Mouse (Mus musculus): ENCODE measurements at regions not wholly inside any gene's neighbourhood (a gene's known extent, or its start where the extent isn't known, plus 50 kb on each side); places are given as distances from the start of the nearest gene placed in this dataset.

GRCm38 (mm10) chr5:119575124-119575523, 95.3 kb upstream of the Tbx3 start:
- no peak for DNase-seq (ENCODE audit: low spot score)

GRCm38 (mm10) chr5:119579288-119579687, 91.2 kb upstream of the Tbx3 start:
- no peak for DNase-seq (ENCODE audit: low spot score)

GRCm38 (mm10) chr5:119579806-119580205, 90.7 kb upstream of the Tbx3 start:
- no peak for DNase-seq (ENCODE audit: low spot score)

GRCm38 (mm10) chr5:119580395-119580794, 90.1 kb upstream of the Tbx3 start:
- DNase-seq (ENCODE audit: low spot score), result no peak

GRCm38 (mm10) chr5:119580798-119581197, 89.7 kb upstream of the Tbx3 start:
- DNase-seq (ENCODE audit: low spot score), result no peak

DNA sequence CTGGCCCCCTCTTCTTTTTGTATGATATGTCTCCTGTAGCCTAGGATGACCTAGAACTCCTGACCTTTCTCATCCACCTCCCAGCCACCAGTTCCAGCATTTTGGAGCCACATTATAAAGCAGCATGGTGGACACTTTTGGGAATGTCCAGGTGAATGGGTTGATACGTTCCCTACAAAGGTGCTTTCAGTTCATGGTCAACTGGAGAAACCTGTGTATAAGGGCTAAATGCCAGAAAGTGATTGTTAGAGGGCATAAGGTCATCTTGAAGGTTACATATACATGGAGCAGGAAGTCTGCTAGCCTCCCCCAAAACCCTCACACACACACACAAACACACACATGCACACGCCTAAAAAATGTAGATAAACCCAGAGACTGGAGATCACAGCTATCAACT, 86.1 kb upstream of the Tbx3 start:
- no peak for DNase-seq (ENCODE audit: low spot score)

DNA sequence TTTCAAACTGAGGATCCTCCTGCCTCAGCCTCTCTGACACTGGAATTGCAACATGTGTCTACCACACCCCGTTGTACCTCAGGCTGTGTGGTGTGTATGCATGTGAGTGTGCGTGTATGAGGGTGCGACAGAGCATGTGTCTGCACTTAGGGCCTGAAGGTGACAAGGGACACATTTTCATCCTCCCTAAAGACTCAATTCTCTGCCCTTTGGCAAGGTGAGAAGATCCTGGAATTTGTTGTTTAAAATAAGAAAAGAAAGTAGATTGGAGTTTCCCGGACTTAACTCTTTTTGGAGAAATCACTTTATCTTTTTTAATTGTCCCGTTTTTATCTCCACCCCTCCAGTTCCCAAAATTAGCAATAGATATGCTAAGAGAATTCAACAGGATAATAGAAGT, 85.6 kb upstream of the Tbx3 start:
- DNase-seq (ENCODE audit: low spot score), result no peak

- DNase-seq (ENCODE audit: low spot score), result no peak
These were observed 83.9 kb upstream of the Tbx3 start for GRCm38 (mm10) chr5:119586391-119587058.

- DNase-seq (ENCODE audit: low spot score), result no peak
These were observed 83.1 kb upstream of the Tbx3 start for GRCm38 (mm10) chr5:119587239-119587811.

DNA sequence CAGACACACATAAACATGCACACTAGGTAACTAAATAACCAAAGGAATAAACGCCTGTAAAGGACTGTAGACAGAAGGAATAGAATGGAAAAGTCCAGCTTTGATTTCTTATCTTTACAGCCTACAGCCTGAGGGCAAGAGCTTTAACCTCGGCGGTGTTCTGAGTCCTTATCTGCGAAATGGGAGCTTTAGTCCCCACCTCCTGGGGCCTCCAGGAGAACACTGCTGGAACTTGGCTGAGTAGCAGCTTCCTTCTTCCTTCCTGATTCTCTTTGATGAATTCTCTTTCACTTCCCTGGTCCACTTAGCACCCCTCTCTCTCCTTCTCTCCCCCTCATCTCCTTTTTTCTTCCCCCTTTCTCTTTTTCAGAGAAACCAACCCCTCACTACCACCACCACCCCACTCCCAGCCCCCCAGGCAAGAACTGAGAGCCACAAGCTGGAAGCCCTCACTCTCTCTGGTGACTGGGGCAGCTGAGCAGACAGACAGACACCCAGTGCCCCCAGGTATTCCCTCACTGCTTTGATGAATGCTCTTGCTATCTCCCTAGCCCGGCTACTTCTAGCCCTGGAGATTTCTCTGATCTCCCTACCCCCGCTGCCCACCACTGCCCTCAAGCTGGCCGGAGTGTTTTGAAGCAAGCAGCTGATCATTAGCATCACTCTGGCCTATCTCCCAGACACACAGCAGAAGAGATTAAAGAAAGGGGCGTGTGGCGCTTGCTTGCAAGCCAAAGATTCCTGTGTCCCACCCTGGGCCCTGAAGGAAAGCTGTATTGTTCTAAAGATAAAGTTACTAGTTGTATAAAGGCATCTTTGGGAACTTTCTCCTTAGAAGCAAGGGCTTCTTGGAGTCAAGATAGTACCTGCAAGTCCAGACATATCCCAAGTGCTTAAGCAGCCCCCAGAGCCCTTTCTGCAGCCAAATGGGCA, 81.9 kb upstream of the Tbx3 start:
- DNase-seq (ENCODE audit: low spot score), result no peak

DNA sequence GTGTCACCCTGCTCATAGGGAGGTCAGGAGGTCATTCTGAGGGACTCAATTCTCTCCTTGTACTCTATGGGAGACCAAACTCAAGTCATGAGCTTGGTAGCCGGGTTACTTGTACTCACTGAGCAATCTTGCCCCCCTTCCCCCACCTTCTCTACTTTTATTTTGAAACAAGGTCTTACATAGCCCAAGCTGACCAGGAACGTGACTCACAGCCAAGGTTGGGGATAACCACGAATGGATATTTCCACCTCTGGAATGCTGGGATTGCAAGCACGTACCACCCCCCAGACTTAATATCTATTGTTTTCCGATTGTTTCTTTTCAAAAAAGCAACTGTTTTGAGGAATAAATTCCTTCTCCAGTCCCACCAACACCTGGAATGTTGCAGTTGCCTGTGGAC, 79.2 kb upstream of the Tbx3 start:
- DNase-seq (ENCODE audit: low spot score), result no peak

- DNase-seq (ENCODE audit: low spot score), result no peak
These were observed 77.6 kb upstream of the Tbx3 start for GRCm38 (mm10) chr5:119592891-119593290.

- no peak for DNase-seq (ENCODE audit: low spot score)
These were observed 75.9 kb upstream of the Tbx3 start for GRCm38 (mm10) chr5:119594541-119594940.

DNA sequence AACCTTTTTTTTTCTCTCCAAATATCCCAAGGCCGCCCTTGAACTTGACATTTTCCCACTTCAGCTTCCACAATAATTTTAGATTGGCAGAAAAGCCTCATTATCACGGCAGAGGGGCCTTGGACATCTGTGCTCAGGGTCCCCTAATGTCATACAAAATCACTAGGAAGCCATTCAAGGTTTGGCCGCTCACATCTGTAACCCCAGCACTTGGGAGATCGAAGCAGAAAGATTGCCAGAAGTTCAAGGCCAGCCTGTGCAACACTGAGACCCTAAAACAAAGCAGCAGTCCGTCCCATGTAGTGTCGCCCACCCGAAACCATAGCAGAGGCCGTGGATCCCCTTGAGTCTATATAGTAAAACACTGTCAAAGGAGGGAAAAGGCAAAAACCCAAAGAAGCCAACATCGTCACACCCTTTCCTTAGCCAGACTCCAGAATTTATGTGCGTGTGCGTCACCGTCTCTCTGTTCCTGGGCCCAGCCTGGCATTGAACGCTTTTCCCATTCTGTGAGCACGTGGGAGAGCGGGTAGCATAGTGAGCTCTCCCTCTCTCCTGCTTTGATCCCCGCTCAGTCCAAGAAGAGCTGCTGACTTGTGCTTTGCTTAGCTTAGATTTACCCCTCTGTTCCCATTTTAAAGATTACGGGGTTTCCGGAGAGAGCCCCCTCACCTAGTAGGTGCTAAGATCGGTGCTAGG, 74.0 kb upstream of the Tbx3 start:
- DNase-seq (ENCODE audit: low spot score), result no peak

DNA sequence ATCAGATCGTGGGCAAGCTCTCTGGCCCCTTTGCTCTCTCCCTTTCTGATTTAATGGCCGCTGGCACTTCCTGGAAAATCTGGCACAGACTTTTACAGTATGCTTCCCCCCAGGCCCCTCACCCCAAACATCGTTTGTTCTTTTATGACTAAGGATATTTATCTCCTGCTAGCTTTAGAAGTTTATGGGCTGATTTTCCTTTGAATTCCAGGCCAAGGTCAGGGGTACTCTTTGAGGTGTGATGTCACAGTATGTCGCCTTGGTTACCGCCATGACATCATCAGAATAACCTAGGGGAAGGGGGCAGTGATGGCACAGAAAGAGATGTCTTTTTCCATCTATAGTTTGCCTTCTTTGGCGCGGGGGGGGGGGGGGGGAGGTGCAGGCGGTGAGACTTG, 73.5 kb upstream of the Tbx3 start:
- DNase-seq (ENCODE audit: low spot score), result no peak

DNA sequence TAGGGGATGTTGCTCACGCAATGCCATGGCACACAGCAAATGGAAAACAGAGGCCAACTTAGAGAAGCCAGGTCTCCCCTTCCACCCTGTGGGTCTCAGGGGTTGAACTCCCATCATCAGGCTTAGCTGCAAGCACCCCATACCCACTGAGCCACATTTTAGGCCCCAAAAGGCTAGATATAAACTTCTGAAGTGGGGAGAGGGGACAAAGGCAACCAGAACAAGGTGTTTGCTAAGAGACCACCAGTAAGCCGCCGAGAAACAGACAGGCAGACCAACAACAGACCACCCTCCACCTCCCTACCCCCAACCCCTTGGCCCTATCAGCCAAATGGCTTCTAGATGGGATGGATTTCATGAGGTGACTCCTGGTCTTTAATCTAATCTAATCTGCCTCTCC, 72.9 kb upstream of the Tbx3 start:
- DNase-seq (ENCODE audit: low spot score), result no peak

DNA sequence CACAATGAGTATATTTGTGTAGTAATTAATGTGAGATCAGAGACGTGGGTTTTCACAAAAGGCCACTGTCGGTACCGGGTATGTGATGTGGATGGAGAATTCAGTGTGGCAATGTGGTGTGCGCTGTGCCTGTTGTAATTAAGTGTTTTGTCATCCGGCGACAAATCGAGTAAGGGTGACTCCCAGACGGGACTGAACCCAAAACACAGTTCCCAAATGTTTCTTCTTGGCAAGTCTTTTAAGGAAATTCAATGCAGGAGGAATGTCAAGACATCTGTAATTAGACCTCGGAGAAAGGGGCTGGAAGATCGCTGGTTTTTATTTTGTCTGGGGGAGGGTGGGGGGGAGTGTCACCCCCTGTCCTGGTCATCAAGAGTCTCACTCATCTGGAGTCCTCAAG, 72.3 kb upstream of the Tbx3 start:
- DNase-seq (ENCODE audit: low spot score), result no peak

DNA sequence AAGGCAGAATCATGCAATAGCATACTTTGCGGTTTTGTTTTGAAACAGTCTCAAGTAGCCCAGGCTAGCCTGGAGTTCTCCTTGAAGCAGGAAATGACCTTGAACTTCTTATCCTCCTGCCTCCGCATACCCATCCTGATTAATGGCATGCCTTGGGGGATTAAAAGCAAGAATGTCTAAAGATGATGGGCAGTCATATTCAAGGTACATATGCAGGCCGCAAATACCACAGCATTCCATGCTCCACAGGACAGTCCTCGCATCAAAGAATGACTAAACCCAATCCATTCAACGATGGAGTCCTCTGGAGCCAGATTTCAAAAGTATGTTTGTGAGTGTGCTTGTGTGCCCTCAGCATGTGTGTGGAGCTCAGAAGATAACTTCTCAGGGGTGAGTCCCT, 69.1 kb upstream of the Tbx3 start:
- DNase-seq (ENCODE audit: low spot score), result no peak

- DNase-seq (ENCODE audit: low spot score), result no peak
These were observed 68.5 kb upstream of the Tbx3 start for GRCm38 (mm10) chr5:119602001-119602400.

DNA sequence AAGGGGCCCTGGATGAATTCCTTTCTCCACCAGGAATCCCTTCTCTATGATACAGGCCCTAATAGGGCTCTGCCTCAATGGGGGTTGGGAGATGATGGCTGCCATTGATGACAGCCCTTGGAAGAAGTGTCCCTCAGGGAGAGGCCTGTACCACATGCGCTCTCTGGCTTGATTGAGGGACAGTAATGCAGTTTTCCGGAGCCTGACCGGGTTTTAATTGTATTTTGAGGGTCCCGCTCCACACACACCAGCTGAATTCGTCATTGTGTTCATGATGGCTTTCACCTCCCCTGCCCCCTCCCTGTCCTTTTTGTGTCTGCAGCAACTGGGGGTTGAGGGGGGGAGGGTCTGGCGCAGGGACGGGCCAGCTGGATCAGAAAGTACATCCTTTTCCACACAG, 65.0 kb upstream of the Tbx3 start:
- DNase-seq (ENCODE audit: low spot score), result no peak

GRCm38 (mm10) chr5:119613413-119613812, 57.1 kb upstream of the Tbx3 start:
- no peak for DNase-seq (ENCODE audit: low spot score)

DNA sequence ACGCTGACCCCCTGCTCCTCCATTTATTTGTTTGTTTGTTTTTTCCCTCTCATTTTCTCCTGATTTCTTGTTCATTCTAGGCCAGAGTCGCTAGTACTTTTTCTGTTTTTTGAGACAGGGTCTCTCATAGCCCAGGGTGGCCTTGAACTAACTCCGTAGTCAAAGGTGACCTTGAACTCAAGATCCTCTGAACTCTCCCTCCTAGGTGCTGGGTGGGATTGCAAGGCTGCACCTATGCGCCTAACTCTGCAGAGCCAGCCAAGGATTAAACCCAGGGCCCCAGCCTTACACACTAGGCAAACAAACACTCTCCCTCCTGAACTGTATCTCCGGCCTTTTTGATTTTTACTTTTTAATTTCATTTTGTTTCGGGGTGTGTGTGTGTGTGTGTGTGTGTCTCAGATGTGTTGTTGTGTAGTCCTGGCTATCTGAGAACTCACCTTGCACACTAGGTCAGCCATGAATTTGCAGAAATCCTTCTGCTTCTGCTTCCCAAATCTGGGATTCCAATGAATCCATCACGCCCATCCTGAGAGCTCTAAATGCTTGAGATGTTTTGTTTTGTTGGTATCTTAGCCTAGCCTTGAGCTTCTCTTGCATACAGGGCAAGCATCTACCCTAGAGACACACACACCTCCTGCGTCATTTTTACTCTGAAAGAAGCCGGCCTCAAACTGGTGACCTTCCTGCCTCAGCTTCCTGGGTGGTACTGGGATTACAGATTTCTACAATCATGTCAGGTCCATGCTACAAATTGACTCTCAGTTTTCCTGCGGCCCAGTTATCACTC, 56.3 kb upstream of the Tbx3 start:
- no peak for DNase-seq (ENCODE audit: low spot score)
